Mouse (Mus musculus) testis, adult 2 months (tissue): ENCODE results near the gene Slc2a3.

Experiments used
- CTCF ChIP-seq: fragments of 200-500 bp; IDR thresholded peaks from 2 replicates; pipeline ENCODE4 v1.5.1; 2012; ENCODE audit warnings: low read depth, mild to moderate bottlenecking, inconsistent platforms, low read length, moderate library complexity; ENCODE audit not compliant: control insufficient read depth, insufficient read depth, insufficient replicate concordance
- POLR2A ChIP-seq: fragments of 200-500 bp; IDR thresholded peaks from 2 replicates; pipeline ENCODE4 v1.6.1; 2012; ENCODE audit warnings: low read depth, mild to moderate bottlenecking, inconsistent platforms, low read length, moderate library complexity; ENCODE audit not compliant: control insufficient read depth

DNA sequence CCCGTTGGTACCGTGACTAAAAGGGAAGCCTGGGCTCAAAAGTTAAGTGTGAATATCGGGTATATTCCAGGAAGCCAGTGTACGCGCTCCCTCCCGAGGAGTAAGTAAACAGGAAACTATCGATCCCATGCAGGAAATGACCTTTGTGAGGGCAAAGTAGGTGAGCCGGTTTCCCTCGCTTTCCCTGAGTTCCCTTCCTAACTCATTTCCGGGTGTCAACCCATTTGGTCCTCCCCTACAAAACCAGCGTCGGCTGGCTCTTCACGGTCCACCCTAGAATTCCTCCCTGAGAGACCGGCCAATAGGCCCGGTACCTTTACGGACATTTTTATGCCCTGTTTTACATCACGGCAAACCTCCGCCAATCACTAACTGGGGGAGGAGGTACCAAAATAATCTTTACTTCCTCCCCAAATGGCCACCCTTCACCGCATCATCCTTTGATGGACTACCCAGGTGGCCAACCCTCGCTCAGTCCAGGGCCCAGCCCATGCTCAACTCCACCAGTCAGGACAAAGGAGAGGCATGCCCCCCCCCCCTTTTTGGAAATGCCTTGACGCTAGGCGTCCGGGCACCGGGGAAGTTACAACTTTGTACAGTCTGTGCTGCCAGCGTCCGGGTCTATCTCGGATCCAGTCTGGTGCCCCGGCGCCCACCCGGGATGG, 9.3 kb upstream of the Slc2a3 start:
- no peak for TF ChIP-seq CTCF
- peak; percentile 37; the same call in 1 of the 2 replicates for TF ChIP-seq POLR2A
